Mouse (Mus musculus) embryonic facial prominence, embryonic 13.5 days (tissue): ENCODE measurements around the gene Zfp982. TPM values are rescaled to one million over a fixed set of nuclear protein-coding genes. Genes with fewer than 3 reads are reported as not detected.
A peak's percentile ranks its signal among the peaks of the same experiment; 100 is the strongest.
"Not testable (repeated sequence)": the region's sequence is repeated elsewhere in the genome, so short reads cannot be mapped to it uniquely, and the experiment has no call there.

Experiments used
- ATAC-seq: fragments of 200-750 bp; cut with Nextera tagmentation; 2 replicates; pipeline ENCODE4 v1.8.0; 2017; ENCODE audit warnings: low read depth; ENCODE audit not compliant: insufficient number of reproducible peaks, insufficient read depth, low FRiP score, low TSS enrichment
- H3K27ac ChIP-seq: fragments of 300-500 bp; sonication (generic); 2 replicates; pipeline ENCODE4 v1.5.1; 2015; ENCODE audit warnings: moderate library complexity, mild to moderate bottlenecking, inconsistent platforms
- H3K27me3 ChIP-seq: fragments of 300-500 bp; sonication (generic); 2 replicates; pipeline ENCODE4 v1.6.1; 2015; ENCODE audit warnings: mild to moderate bottlenecking, inconsistent platforms
- H3K36me3 ChIP-seq: fragments of 300-500 bp; sonication (generic); 2 replicates; pipeline ENCODE4 v1.6.1; 2015; ENCODE audit warnings: mild to moderate bottlenecking, inconsistent platforms
- H3K4me1 ChIP-seq: fragments of 300-500 bp; sonication (generic); 2 replicates; pipeline ENCODE4 v1.6.1; 2015; ENCODE audit warnings: inconsistent platforms
- H3K4me2 ChIP-seq: fragments of 300-500 bp; sonication (generic); 2 replicates; pipeline ENCODE4 v1.6.1; 2015; ENCODE audit warnings: moderate library complexity, mild to moderate bottlenecking, inconsistent platforms
- H3K4me3 ChIP-seq: fragments of 300-500 bp; sonication (generic); 2 replicates; pipeline ENCODE4 v1.5.1; 2015; ENCODE audit warnings: mild to moderate bottlenecking, inconsistent platforms
- H3K9ac ChIP-seq: fragments of 300-500 bp; sonication (generic); 2 replicates; pipeline ENCODE4 v1.6.1; 2015; ENCODE audit warnings: mild to moderate bottlenecking, inconsistent platforms
- H3K9me3 ChIP-seq: fragments of 300-500 bp; sonication (generic); 2 replicates; pipeline ENCODE4 v1.6.1; 2016; ENCODE audit warnings: inconsistent platforms
- WGBS: fragments of 180-500 bp; shearing (Covaris S2); methylation state at CpG from one replicate; pipeline ENCODE4 v1.1.7; 2015; ENCODE audit warnings: mixed read lengths; 5-methylcytosine and 5-hydroxymethylcytosine counted together
- polyA plus RNA-seq: library from polyadenylated mRNA; unstranded; fragments of >200 nt; fragmentation: Nextera tagmentation; extraction: Ambion mirVana; gene quantifications from 2 replicates; pipeline ENCODE4 v1.2.1, GENCODE M21; 2015

Zfp982 gene
- polyA plus RNA-seq: 5.5 and 7.6 TPM in 2 replicates

DNA sequence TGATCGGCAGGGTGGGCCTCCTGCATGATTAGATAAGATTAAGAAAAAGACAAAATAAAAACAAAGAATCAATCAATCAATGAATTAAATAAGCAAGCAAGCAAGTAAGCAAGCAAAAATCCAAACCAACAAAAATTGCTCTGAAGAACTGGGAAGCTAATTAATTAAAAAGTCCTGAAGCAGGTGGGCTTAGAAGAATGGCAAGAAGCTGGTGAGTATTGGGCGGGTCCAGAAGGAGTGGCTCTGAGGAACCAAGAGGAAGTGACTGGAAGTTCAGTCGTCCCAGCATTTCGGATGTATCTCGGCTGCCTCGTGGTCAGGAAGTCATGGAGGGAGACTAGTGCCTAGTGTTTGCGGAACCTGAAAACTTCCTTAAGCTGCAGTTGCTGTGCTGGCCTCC, at the start of gene Zfp982:
TSS of gene Zfp982 (plus strand) at position 301 of the 400 bp plus-strand sequence.
- H3K9me3 ChIP-seq: peaks cover 37% of the 10 kb centered on the region
- 84% methylated on average over 7 of the region's 7 CpGs for WGBS
- not testable (repeated sequence) for H3K4me1 ChIP-seq

DNA sequence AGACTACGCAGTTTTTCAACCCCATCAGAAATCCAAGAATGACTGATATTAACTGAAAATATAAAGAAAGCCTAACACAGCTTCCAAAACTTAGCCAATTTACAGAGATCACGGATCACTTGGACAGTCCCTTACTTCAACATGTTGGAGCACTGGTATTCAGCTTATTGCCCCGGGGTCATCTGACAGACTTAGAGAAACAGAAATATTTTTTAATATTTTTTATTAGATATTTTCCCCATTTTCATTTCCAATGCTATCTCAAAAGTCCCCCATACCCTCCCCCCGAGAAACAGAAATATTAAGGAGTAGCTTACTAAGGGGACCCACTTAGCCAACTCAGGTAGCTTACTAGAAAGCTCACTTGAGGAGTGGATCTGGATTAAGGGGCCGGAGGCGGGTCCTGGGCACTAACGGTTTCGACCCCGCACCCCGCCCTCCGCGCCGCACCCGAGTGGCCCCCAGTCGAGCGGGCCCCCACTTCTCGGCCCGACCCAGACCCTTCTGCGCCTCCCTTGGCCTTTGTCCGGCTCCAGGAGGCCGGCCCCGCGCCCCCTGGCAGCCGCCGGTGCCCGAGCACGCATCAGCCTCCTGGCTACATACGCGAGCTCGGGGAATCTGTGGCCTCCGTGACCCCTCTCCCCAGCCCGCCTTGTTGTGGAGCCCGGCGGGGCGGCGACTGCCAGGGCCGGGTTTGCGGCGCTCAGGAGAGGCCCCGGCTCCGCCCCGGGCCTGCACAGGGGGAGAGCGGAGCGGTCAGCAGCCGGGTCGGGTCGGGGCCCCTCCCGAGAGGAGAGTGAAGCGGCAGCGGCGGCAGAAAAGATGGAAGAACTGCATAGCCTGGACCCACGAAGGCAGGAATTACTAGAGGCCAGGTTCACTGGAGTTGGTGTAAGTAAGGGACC, 49.3 kb upstream of the Zfp982 start:
- H3K4me2 ChIP-seq: peak overlapping the region; percentile 87
- peak overlapping the region; percentile 53 for H3K4me3 ChIP-seq
- not testable (repeated sequence) for H3K27me3 ChIP-seq, H3K9me3 ChIP-seq, H3K4me1 ChIP-seq, H3K36me3 ChIP-seq
- peak; percentile 91 for ATAC-seq
- H3K9ac ChIP-seq: peak overlapping the region; percentile 87
- H3K27ac ChIP-seq: peak overlapping the region; percentile 69
- WGBS: 9% methylated on average over 52 of the region's 52 CpGs

More for the DNA sequence above, at the start of gene Zfp982:
- H3K27me3 ChIP-seq, H3K4me3 ChIP-seq, H3K36me3 ChIP-seq, ATAC-seq, H3K27ac ChIP-seq, H3K4me2 ChIP-seq, H3K9ac ChIP-seq: not testable (repeated sequence)

DNA sequence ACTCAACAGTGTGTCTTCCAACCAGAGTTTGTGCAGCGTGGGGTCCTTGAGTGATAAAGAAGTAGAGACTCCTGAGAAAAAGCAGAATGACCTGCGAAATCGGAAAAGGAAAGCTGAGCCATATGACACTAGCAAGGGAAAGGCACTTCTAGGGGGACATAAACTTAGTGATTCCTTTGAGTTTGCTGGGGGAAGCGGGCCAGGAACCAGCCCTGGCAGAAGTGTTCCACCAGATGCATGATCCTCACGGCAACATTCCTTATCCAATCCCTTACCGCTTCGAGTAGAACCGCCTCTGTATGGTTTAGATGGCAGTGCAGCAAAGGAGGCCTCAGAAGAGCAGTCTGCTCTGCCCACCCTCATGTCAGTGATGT, 48.7 kb upstream of the Zfp982 start:
- peak overlapping the region; percentile 53 for H3K4me3 ChIP-seq
- WGBS: 49% methylated on average over 8 of the region's 8 CpGs

DNA sequence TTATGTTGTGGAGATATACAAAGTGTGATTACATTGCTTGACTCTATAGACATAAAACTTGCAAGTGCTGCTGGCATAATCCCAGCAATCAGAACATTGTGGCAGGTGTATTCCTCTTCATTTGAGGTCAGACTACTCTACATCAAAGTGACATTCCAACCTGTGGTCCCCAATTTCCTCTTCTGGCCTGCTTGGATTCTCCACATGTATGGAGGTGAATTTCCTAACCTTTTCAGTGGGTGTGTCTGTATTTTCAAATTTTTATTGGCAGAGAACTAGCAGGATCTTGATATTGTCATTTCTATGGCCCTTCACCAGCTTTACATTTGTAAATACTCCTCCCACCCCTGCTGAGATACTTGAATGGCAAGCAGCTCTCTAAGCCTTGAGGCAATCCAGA, 46.8 kb upstream of the Zfp982 start:
- H3K27ac ChIP-seq, H3K36me3 ChIP-seq, H3K4me2 ChIP-seq, H3K9ac ChIP-seq, H3K27me3 ChIP-seq, H3K9me3 ChIP-seq, H3K4me3 ChIP-seq, ATAC-seq, H3K4me1 ChIP-seq: not testable (repeated sequence)

More for the DNA sequence above, 48.7 kb upstream of the Zfp982 start:
- Histone ChIP-seq H3K4me2 (peak overlapping the region; percentile 87), H3K9ac (peak overlapping the region; percentile 87), H3K27ac (peak overlapping the region; percentile 69; the same call in 1 of the 2 replicates)
- not testable (repeated sequence) for ATAC-seq, H3K9me3 ChIP-seq, H3K27me3 ChIP-seq, H3K36me3 ChIP-seq, H3K4me1 ChIP-seq

DNA sequence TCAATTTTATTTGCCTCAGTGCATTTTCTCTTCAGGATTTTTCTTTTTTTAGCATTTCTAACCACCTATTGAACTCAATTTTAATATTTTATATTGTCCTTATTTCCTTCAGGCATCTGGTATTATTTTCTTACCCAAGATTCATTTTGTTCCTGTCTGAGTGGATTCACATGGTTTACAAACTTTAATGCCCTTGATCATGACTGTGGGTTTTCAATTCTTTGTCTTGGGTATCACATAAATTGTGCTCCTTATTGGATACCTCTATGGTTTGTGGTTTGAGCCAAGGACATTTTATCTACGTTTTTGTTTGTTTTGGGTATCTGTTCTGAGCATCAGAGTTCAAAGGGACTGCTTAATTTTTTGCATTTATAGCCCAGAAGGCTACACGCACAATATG, 43.9 kb upstream of the Zfp982 start:
- H3K4me1 ChIP-seq: 0 out of 2 replicates have a peak, but pooled peaks cover 3% of the 10 kb centered on the region
- 61% methylated on average over 2 of the region's 2 CpGs for WGBS
- H3K9me3 ChIP-seq: 0 out of 2 replicates have a peak, but pooled peaks cover 5% of the 10 kb centered on the region
- no peaks in the 10 kb centered on the region for H3K27me3 ChIP-seq
- H3K9ac ChIP-seq: no peak overlapping the region
- H3K4me3 ChIP-seq: no peak overlapping the region
- no peak overlapping the region for H3K27ac ChIP-seq
- no peak for ATAC-seq
- no peaks in the 10 kb centered on the region for H3K36me3 ChIP-seq
- no peak overlapping the region for H3K4me2 ChIP-seq

DNA sequence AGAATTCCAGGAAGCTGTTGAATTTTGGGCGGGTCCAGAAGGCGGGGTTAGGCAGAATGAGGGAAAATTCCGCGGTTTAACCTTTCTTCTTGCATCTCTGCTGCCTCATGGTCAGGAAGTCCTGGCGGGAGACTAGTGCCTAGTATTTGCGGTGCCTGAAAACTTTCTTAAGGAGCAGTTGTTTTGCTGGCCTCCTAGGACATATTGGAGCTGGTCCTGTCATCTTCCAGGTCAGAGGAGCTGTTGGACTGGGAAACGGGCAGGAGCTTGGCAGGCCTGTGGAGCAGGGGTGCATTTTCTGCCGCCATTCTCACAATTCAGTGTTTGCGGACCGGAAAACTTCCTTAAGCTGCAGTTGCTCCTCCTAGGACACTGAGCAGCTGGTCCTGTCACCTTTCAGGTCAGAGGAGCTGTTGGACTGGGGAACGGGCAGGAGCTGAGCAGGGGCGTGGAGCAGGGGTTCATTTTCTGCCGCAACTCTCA, 43.1 kb upstream of the Zfp982 start:
- Histone ChIP-seq H3K4me3 (peak overlapping the region; percentile 31), H3K4me1 (0 out of 2 replicates have a peak, but pooled peaks cover 3% of the 10 kb centered on the region), H3K4me2 (peak overlapping the region; percentile 51), H3K27me3 (no peaks in the 10 kb centered on the region), H3K9ac (peak overlapping the region; percentile 57; the same call in 1 of the 2 replicates), H3K36me3 (no peaks in the 10 kb centered on the region), H3K9me3 (0 out of 2 replicates have a peak, but pooled peaks cover 5% of the 10 kb centered on the region), H3K27ac (no peak overlapping the region)
- ATAC-seq: no peak
- WGBS: 44% methylated on average over 13 of the region's 13 CpGs

DNA sequence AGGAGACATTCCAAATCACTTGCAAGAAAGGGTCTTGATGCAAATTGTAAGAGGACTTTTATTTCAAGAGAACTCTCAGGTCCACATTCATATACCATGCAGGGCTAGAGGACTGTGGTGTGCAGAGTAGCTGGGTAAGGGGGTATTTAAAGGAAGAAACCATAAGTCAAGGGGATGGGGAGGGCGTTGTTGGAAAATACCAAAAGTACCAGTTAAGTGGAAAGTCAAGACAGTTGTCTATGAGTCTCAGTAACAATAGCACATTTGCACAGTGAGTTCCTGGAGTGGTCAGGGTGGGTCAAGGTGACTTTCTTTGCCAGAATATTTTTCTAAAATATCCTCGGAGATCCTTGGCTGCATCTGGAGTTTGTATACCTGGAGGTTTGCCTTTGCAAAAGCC, 42.2 kb upstream of the Zfp982 start:
- H3K4me2 ChIP-seq, H3K27ac ChIP-seq, ATAC-seq, H3K9ac ChIP-seq, H3K4me3 ChIP-seq, H3K4me1 ChIP-seq, H3K36me3 ChIP-seq, H3K9me3 ChIP-seq, H3K27me3 ChIP-seq: not testable (repeated sequence)
- WGBS: 75% methylated on average over 2 of the region's 2 CpGs

DNA sequence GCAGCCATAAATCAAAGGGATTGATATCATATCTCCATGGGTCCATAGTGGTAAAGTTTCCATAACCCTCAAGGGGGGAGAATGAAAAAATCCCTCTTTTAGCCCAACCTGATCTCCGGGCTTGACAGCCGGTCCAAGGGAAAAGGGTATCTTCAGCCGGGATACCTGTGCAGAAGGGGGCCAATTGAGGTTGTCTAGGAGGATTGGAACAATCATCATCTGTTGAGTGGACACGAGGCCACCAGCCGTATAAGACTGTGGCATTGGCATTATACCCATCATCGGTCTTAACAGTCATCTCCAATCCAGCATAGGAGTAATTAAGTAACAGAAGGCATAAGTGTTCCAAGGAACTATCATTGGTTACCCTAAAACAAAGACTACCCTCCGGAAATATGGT, 25.0 kb upstream of the Zfp982 start:
- not testable (repeated sequence) for H3K27me3 ChIP-seq, H3K27ac ChIP-seq, ATAC-seq, H3K4me1 ChIP-seq, H3K9ac ChIP-seq, H3K4me2 ChIP-seq, H3K4me3 ChIP-seq, H3K36me3 ChIP-seq
- 89% methylated on average over 7 of the region's 7 CpGs for WGBS
- peaks cover 50% of the 10 kb centered on the region for H3K9me3 ChIP-seq

DNA sequence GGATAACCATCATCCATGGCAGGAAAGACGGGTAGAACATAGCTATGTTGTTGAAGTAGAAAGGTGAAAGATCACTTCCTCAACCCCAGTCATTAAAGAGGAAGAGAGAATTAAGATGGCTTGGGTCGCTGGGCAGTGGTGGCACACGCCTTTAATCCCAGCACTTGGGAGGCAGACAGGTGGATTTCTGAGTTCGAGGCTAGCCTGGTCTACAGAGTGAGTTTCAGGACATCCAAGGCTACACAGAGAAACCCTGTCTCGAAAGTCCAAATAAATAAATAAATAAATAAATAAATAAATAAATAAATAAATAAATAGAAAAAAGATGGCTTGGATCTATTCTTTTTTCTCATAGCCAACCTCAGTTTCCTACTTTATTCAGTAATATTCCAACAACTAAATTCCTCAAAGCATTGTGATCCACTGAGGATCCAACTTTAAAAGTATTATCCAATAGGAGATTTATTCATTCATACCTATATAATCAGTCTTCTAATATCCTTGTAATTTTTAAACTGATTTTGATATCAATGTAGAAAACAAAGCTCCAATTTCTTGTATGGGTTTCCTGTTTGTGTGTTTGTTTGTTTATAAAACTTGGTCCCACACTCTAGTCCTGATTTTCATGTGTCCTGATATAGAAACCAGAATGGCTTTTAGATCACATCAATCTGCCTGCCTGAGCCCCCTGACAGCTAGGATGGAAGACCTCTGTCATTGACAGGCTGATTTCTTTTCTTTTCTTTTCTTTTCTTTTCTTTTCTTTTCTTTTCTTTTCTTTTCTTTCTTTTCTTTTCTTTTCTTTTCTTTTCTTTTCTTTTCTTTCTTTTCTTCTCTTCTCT, 6.8 kb downstream of the Zfp982 start:
- H3K27me3 ChIP-seq, H3K4me2 ChIP-seq, H3K4me1 ChIP-seq, H3K4me3 ChIP-seq, H3K27ac ChIP-seq, H3K9ac ChIP-seq, H3K36me3 ChIP-seq, ATAC-seq: not testable (repeated sequence)
- WGBS: 82% methylated on average over 5 of the region's 5 CpGs
- H3K9me3 ChIP-seq: peaks cover 20% of the 10 kb centered on the region

DNA sequence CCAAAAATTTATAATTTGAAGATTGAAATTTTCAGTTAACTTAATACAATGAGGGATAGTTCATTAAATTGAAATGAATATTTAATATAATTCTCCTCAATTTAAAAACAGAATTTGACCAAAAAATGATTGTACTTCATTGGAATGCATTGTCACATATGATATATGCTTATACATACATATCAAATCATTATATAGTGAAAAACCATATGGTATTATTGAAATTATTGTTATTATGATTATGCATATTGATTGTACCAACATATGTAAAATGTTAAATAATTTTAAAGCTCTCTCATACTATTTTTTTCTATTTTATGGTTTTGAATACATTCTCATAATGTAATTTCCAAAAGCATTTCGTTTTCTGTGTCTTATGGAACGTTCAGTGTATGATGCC, 17.0 kb downstream of the Zfp982 start:
- ATAC-seq: no peak
- H3K9me3 ChIP-seq: peaks cover 31% of the 10 kb centered on the region
- whole genome bisulfite sequencing: 80% methylated on average over 2 of the region's 2 CpGs

DNA sequence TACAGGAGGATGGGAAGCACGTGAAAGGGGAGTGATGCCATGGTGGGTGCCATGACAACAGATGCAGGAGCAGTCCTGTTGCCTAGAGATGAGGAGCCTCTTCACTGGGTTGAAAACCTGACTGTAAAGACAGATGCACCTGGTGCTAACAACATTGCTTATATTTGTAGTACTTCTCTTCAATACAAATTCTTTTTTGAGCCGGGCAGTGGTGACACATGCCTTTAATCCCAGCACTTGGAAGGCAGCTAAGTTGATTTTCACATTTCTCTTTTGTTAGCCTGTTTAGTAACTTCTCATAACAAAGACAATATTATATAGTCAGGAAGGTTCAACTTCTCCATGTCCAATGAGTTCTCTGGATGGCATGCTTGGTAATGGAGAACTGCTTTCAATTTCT, 26.8 kb downstream of the Zfp982 start:
- no peak overlapping the region for H3K9ac ChIP-seq
- ATAC-seq: no peak
- peaks cover 69% of the 10 kb centered on the region for H3K9me3 ChIP-seq
- no peaks in the 10 kb centered on the region for H3K27me3 ChIP-seq
- H3K36me3 ChIP-seq: no peaks in the 10 kb centered on the region
- H3K27ac ChIP-seq: no peak overlapping the region
- WGBS: 73% methylated on average over 2 of the region's 2 CpGs
- H3K4me1 ChIP-seq: no peaks in the 10 kb centered on the region
- H3K4me3 ChIP-seq: no peak overlapping the region
- H3K4me2 ChIP-seq: no peak overlapping the region

More for the DNA sequence above, 17.0 kb downstream of the Zfp982 start:
- Histone ChIP-seq H3K4me2 (no peak overlapping the region), H3K27me3 (no peaks in the 10 kb centered on the region), H3K36me3 (peaks cover 4% of the 10 kb centered on the region), H3K4me1 (no peaks in the 10 kb centered on the region), H3K4me3 (no peak overlapping the region), H3K9ac (no peak overlapping the region), H3K27ac (no peak overlapping the region)
